Mouse (Mus musculus): Measurements from ENCODE around the gene Zfp382. TPM values are rescaled to one million over a fixed set of nuclear protein-coding genes. Genes with fewer than 3 reads are reported as not detected.
A peak's percentile ranks its signal among the peaks of the same experiment; 100 is the strongest.

The Zfp382 gene
- 14.0 and 14.6 TPM in 2 replicates for polyA plus RNA-seq (2016; fragmentation: Nextera tagmentation; extraction: Ambion mirVana)

DNA sequence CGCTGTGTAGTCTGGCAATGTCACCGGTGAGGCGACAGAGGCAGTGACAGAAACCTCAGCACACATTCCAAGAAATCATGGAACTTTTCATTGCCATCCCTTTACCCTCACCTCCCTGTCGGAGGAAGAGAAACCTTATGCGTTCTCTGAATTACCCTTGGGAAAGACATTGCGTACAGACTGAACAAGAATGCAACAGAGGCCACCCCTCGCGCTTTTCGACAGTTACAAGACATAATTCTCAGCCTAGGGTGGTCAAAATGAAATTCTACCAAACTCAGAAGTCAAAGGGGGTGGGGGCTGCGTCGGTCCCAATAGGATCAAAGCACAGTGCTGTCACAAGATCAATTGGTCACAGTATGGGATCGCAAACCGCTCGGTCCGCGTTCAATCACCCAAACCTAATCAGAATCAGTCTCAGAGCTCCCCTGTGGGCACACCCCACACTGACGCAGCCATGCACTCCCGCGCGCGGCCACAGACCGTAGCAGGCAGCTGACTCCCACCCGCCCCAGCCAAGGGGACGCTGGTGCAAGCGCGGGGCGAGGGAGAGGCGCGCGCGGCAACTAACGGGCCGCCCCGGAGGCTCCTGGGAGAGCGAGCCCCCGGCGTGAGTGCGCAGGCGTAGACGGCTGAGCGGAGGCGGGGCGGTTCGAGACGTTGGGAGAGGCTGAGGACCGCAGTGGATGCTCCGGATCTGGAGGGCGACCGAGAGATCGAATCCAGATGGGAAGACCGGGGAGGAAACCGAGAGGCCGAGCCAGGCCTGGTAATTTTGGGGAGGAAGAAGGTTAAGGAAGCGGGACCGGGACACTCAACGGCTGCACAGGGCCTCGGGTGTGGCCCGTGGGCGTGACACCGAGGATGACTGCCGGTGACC lies at the start of gene Zfp382:
Zfp382 (plus strand) TSS at position 635 of the 880 bp plus-strand sequence.
- H3K36me3 ChIP-seq = peaks cover 10% of the 10 kb centered on the region
- H3K4me2 ChIP-seq (replicated peaks) = peak within 1 kb of the TSS; percentile 80
- peak within 1 kb of the TSS; percentile 68 for H3K4me3 ChIP-seq
- H3K9me3 ChIP-seq (replicated peaks) = no peaks in the 10 kb centered on the region
- H3K4me1 ChIP-seq = peaks cover 10% of the 10 kb centered on the region
- peak; percentile 95 for ATAC-seq (ENCODE audit: low FRiP score)
- H3K27me3 ChIP-seq = no peaks in the 10 kb centered on the region
- under 1% methylated on average over 61 of the region's 61 CpGs for WGBS
- H3K27ac ChIP-seq = peak within 1 kb of the TSS; percentile 84
- peak within 1 kb of the TSS; percentile 80 for H3K9ac ChIP-seq

DNA sequence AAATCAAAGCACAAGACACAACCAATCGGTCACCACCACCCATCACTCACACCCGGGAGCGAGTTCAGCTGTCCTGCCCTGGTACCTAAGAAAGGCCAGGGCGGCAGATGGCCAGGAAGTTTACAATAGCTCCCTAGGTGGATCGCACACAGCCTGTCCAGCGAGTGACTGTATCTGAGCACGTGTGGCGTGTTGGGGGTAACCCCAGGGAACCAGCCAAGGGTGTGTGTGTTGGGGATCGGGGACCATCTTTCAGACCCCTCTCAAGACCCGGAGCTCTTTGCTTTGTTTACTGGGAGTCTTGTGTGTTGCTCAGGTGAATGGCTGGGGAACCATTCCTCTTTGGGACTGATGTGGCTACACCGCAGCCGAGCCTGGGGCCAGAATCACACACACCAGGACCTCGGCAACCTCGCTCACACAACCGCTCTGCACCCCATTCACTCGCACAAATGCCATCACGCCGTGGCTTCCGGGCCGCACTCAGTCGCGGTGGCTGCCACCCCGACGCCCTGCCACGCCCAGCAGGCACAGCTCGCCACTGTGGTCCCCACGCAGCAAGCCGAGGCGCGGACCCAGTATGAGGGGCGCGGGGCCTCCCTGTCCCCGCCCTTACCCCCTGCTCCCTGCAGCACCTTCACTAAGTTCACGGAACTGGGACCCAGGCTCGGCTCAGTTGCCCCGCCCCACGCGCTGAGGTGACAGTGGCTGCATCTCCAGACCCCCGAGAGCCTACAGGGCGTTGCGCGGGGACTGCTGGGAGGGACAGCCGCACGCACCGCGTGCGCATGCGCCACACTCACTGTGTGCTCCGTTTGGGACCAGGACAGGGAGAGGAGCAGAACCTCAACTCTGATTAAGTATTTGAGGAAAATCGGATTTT lies 49.4 kb upstream of the Zfp382 start, which contains the start of gene Zfp82:
Zfp82 (minus strand) TSS at position 755 of the 883 bp plus-strand sequence.
- Histone ChIP-seq H3K27me3 (no peaks in the 10 kb centered on the region), H3K9ac (peak within 1 kb of the TSS; percentile 80), H3K4me1 (peaks cover 3% of the 10 kb centered on the region; the same call in 1 of the 2 replicates), H3K36me3 (peaks cover 27% of the 10 kb centered on the region), H3K4me3 (peak within 1 kb of the TSS; percentile 70), H3K9me3 (replicated peaks) (no peaks in the 10 kb centered on the region), H3K4me2 (replicated peaks) (peak within 1 kb of the TSS; percentile 93), H3K27ac (peak within 1 kb of the TSS; percentile 85)
- under 1% methylated on average over 50 of the region's 50 CpGs for WGBS
- ATAC-seq (ENCODE audit: low FRiP score) = peak; percentile 93

DNA sequence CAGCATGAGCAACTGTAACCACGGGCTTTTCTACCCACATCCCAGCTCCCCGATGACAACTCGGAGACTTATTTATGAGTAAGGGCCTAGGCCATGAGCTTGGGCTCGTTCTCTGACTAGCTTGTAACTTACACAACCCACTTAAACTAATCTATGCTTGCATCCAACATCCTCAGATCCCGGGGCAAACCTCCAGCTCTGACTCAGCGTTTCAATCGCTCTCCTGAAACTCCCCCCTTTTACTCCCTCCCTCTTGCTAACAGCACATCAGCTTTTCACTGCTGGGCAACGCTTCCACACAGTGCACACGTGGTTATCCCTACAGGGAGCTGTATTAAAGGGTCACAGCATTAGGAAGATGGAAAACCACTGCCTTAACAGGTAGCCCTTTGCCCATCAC lies 35.2 kb upstream of the Zfp382 start:
- H3K9ac ChIP-seq = no peak overlapping the region
- ATAC-seq (ENCODE audit: low FRiP score) = no peak
- no peak overlapping the region for H3K4me2 ChIP-seq (replicated peaks)
- 96% methylated on average over 9 of the region's 9 CpGs for WGBS
- no peaks in the 10 kb centered on the region for H3K27me3 ChIP-seq
- H3K36me3 ChIP-seq = peaks cover 39% of the 10 kb centered on the region
- H3K4me3 ChIP-seq = no peak overlapping the region
- peaks cover 19% of the 10 kb centered on the region for H3K4me1 ChIP-seq
- no peak overlapping the region for H3K27ac ChIP-seq
- 0 out of 2 replicates have a peak, but pooled peaks cover 4% of the 10 kb centered on the region for H3K9me3 ChIP-seq (replicated peaks)

DNA sequence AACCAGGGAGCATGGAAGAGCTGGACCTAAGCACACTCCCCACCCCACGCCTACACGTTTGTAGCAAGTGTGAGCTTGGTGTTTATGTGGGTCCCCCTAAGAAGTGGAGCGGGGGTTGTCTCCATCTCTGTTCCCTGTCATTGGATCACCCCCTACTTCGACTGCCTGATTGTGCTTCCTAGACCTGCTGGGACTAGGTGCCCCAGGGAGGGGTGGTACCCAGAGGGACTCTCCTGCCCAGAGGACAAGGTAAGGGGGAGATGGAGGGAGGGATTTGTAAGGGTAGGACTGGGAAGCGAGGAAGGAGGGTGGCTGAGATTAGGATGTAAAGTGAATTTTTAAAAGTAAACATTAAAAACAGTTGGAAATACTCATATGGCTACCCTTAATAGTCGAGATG lies 32.3 kb upstream of the Zfp382 start:
- ATAC-seq (ENCODE audit: low FRiP score) = no peak
- Histone ChIP-seq H3K27me3 (no peaks in the 10 kb centered on the region), H3K4me1 (peaks cover 23% of the 10 kb centered on the region), H3K27ac (no peak overlapping the region), H3K9me3 (replicated peaks) (0 out of 2 replicates have a peak, but pooled peaks cover 4% of the 10 kb centered on the region), H3K4me3 (peak overlapping the region; percentile 61), H3K36me3 (peaks cover 27% of the 10 kb centered on the region), H3K9ac (peak overlapping the region; percentile 73), H3K4me2 (replicated peaks) (peak overlapping the region; percentile 66)
- 11% methylated on average over 6 of the region's 6 CpGs for WGBS

DNA sequence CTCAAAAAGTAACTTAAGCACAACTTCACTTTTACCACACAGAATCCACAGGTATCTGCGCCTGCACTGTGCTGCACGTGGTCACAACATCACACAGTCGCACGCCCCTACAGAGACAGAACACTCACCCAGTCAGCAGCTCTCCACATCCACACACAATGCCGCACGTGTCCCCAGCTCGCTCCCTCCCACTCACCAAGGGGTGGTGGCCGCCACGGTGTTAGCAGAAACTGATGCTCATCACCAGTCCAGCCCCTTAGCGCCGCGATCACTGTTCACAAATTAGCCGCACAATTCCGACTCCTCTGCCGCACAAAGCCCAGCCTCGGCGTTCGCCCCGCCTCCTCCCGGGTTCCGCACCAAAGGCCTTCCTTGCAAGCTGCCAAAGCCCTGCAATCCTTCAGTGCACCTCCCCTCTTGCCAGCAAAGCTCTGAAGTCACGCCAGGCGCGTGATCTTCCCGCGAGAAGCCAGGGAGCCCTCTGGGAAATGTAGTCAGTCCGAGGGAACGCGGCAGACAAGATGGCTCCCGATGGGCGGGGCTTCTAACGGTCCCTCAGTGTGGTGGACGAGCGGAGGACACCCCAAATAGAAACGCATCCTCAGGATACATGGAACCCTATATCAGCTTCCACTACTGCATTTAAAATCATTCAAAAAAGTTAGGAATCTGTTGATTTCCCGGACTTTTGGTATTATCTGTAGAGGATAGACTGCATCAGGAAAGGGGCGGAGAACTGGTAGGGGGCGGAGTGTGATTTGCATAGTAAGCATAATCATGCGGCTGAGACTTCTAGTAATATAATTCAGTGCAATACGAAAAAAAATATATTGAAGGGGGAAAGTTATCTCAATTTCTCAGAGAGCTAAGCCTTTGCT lies 31.4 kb upstream of the Zfp382 start, which contains the start of the genes Gm26920 and Zfp566:
Gm26920 (minus strand) TSS at position 319 of the 878 bp plus-strand sequence.
Zfp566 (minus strand) TSS at position 436 of the 878 bp plus-strand sequence.
- ATAC-seq (ENCODE audit: low FRiP score) = peak; percentile 94
- Histone ChIP-seq H3K27me3 (no peaks in the 10 kb centered on the region), H3K4me1 (peaks cover 24% of the 10 kb centered on the region), H3K4me3 (peak within 1 kb of the TSS; percentile 61), H3K27ac (peak within 1 kb of the TSS; percentile 90), H3K36me3 (peaks cover 17% of the 10 kb centered on the region), H3K9ac (peak within 1 kb of the TSS; percentile 73), H3K9me3 (replicated peaks) (no peaks in the 10 kb centered on the region), H3K4me2 (replicated peaks) (peak within 1 kb of the TSS; percentile 66)
- under 1% methylated on average over 40 of the region's 40 CpGs for WGBS

DNA sequence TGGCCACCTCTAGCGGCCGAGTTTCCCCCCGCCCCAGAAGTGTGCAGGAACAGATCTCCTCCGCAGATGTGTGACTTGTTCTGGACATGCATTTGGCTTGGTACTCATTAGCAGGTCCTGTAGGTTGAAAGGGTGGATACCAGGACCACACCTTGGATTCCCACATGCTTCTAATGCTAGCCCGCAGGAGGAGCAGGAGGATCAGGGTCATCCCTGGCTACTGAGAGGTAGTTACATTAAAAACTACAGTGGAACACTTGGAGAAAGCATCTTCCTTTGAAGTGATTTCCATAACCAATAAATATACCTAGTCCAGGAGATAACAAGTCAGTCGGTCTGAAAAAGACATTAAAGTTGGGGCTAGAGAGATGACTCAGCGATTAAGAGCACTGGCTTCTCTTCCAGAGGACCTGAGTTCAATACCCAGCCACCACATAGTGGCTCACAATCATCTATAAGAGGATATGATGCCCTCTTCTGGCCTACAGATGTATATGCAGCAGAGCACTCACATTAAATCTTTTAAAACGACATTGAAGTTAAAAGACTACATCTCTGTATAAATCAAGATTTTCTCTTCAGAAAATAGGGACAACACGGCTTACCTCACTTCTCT lies 30.7 kb upstream of the Zfp382 start:
- Histone ChIP-seq H3K4me1 (peaks cover 26% of the 10 kb centered on the region), H3K9ac (0 out of 2 replicates have a peak overlapping the region, but pooled peaks have one; percentile 73), H3K4me2 (replicated peaks) (peak overlapping the region; percentile 66), H3K9me3 (replicated peaks) (no peaks in the 10 kb centered on the region), H3K4me3 (peak overlapping the region; percentile 61), H3K27ac (peak overlapping the region; percentile 90; the same call in 1 of the 2 replicates), H3K36me3 (peaks cover 10% of the 10 kb centered on the region), H3K27me3 (no peaks in the 10 kb centered on the region)
- 8% methylated on average over 9 of the region's 9 CpGs for WGBS
- 0 out of 2 replicates have a peak, but pooled peaks have one; percentile 5 for ATAC-seq (ENCODE audit: low FRiP score)

DNA sequence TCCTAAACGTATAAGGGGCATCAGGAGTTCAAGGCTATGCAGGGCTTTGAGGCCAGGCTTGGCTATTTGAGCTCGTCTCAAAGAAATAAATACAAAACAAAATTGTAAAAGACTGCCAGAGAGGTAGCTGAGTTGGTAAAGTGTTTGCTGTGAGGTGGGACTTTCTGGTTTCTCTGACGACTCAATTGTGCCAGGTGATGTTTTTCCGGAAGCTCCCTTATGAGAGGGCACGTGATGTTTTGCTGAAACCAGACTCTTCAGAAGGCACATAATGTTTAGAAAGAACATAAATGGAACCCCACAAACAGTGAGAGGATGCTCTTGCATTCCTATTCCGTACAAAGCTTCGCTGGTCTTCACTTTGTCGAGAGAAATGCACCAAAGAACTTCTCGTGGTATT lies 29.1 kb upstream of the Zfp382 start:
- Histone ChIP-seq H3K27me3 (no peaks in the 10 kb centered on the region), H3K4me2 (replicated peaks) (no peak overlapping the region), H3K4me3 (no peak overlapping the region), H3K9me3 (replicated peaks) (no peaks in the 10 kb centered on the region), H3K9ac (no peak overlapping the region), H3K4me1 (peaks cover 32% of the 10 kb centered on the region), H3K36me3 (0 out of 2 replicates have a peak, but pooled peaks cover 3% of the 10 kb centered on the region), H3K27ac (no peak overlapping the region)
- no peak for ATAC-seq (ENCODE audit: low FRiP score)
- 83% methylated on average over 9 of the region's 9 CpGs for WGBS

DNA sequence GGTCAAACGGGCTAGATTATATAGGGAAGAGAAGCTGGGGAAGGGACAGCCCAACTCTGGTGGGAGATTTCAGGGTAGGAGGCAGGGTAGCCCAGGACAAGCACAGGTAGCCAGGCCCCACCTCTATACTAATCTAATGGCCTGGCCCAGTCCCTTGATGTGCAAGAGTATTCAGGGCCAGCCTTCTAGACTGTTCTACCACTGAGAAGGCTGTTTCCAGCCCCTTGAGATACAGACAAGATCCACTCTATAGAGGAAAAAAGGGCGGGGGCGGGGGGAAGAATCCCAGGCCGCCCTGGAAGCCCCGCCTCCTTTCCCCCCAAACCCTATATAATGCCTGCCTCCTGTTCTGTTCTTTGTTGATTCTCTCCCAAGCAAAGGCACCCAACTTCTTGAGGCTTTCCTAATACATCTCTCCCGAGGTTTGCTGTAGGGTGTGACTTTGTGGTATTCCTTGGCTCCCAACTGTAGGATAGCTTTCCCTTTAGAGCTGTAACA lies 27.8 kb upstream of the Zfp382 start:
- H3K9ac ChIP-seq = 0 out of 2 replicates have a peak overlapping the region, but pooled peaks have one; percentile 38
- WGBS = 69% methylated on average over 6 of the region's 6 CpGs

DNA sequence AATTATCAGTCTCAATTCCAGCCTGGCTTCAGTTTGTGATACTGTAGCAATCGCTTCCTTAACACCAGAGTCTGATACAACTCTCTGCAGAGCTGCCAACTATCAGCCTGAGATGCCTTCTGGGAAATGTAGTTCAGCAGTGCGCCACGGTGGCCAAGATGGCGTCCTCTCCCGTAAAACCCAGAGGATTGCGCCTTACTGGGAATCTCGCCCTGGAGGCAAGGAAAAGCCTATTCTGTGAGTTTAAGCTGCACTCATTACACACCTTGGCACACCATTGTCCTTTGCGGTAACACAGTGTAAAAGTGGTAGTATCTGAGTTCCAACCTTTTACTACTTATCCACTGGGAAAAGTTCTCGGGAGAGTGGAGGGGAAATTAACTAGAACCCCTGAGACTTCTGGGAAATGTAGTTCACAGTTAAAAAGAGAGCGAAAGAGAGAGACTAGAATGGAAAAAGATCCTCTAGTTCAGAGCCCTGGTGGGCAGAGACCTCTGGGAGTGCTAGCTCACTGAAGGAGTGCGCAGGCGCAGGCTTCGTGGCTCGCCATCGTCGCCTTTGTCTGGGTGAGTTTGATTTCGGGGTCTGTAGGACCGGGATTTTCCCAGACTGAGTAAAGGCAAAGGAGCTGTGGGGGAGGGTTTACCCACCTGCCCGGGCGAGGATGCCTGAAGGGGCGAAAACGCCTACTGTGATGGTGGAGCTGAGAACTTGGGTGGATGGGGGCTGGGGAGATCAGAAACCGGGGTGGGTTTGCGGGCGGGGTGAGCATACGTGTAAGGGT lies 26.9 kb upstream of the Zfp382 start, which contains the start of gene Zfp260:
Zfp260 (plus strand) TSS at position 132 of the 784 bp plus-strand sequence.
- ATAC-seq (ENCODE audit: low FRiP score) = peak; percentile 82

More for the DNA sequence above, 27.8 kb upstream of the Zfp382 start:
- no peak for ATAC-seq (ENCODE audit: low FRiP score)
- H3K9me3 ChIP-seq (replicated peaks) = no peaks in the 10 kb centered on the region
- H3K4me1 ChIP-seq = peaks cover 20% of the 10 kb centered on the region
- peak overlapping the region; percentile 81 for H3K4me2 ChIP-seq (replicated peaks)
- H3K27me3 ChIP-seq = no peaks in the 10 kb centered on the region
- H3K27ac ChIP-seq = 0 out of 2 replicates have a peak overlapping the region, but pooled peaks have one; percentile 97
- H3K36me3 ChIP-seq = peaks cover 10% of the 10 kb centered on the region
- H3K4me3 ChIP-seq = peak overlapping the region; percentile 61

More for the DNA sequence above, 26.9 kb upstream of the Zfp382 start, which contains the start of gene Zfp260:
- H3K27me3 ChIP-seq = no peaks in the 10 kb centered on the region
- H3K9me3 ChIP-seq (replicated peaks) = no peaks in the 10 kb centered on the region
- H3K36me3 ChIP-seq = peaks cover 19% of the 10 kb centered on the region
- peak within 1 kb of the TSS; percentile 82 for H3K9ac ChIP-seq
- peaks cover 14% of the 10 kb centered on the region for H3K4me1 ChIP-seq
- peak within 1 kb of the TSS; percentile 81 for H3K4me2 ChIP-seq (replicated peaks)
- H3K27ac ChIP-seq = peak within 1 kb of the TSS; percentile 97
- WGBS = under 1% methylated on average over 26 of the region's 26 CpGs
- peak within 1 kb of the TSS; percentile 61 for H3K4me3 ChIP-seq
